Mouse (Mus musculus) gastrocnemius, adult 18-20 months (tissue): ENCODE measurements around the gene Ecsit. TPM values are rescaled to one million over a fixed set of nuclear protein-coding genes. Genes with fewer than 3 reads are reported as not detected.
A peak's percentile ranks its signal among the peaks of the same experiment; 100 is the strongest.

Experiments used
- DNase-seq: peaks from one replicate; pipeline ENCODE4 v3.0.0; 2021; ENCODE audit warnings: low spot score
- long read RNA-seq, 2 experiments: library from polyadenylated mRNA; stranded (forward); transcript quantifications; one replicate each; pipeline ENCODE4 v2.0.0; 2021
- total RNA-seq, 2 experiments: library from RNA; stranded (reverse); gene quantifications; 2 replicates each; pipeline ENCODE4 v1.2.3; 2021

Ecsit gene
- total RNA-seq, result 10 to 100 TPM; 89.2 to 92.1 TPM
- long read RNA-seq, experiment 1, transcript Ecsit-204 (9 exons, 1,676 nt), result major isoform, 46 of 125 reads
- long read RNA-seq, experiment 1, transcript Ecsit-201 (9 exons, 1,673 nt), result minor isoform, 43 of 125 reads
- long read RNA-seq, experiment 1, partial matches to known transcripts, result 0 of 125 reads
- long read RNA-seq, experiment 1, other reads (novel, unspliced or antisense), result 34 of 125 reads
- long read RNA-seq, experiment 2, transcript Ecsit-204 (9 exons, 1,676 nt), result major isoform, 28 of 91 reads
- long read RNA-seq, experiment 2, transcript Ecsit-201 (9 exons, 1,673 nt), result minor isoform, 20 of 91 reads
- long read RNA-seq, experiment 2, partial matches to known transcripts, result 23 of 91 reads
- long read RNA-seq, experiment 2, other reads (novel, unspliced or antisense), result 19 of 91 reads

DNA sequence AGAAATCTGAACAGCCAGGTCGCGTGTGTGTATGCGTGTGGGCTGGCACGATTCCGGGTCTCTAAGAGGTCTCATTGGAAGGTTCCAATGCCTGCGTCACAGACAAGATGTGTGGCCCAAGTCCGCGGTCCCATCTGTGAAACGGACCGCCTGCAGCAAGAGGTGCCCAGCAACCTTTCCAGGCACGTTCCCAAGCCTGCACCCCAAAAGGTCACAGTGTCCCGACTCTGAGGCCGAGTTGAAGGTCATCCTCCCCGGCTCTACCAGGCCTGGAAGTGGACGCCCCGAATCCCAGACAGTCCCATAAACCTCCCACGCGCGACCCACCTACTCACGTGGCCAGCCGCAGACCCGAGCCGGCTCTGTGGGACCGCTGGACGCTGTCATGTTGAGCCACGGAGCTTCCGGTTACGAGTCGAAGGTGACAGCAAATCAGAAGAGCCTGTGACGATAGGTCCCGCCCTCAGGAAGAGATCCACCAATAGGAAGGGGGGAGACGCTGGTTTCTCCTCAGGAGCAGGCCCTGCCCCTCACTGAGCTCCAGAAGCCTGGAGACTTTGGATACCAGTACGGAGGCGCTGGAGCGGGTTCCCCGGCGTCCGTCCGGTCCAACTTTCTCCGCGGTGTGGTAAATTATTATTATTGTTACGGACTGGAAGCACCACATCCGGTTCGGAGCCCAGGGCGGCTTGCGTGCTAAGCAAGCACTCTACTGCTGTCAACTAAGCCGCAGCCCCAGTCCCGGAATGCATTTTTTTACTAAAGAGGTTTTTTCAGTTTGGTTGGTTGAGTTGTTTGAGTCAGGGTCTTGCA, at the start of gene Ecsit:
Gene Ecsit, minus strand, starts transcription at position 417 of the 813 bp plus-strand sequence.
- peak; percentile 97 for DNase-seq

GRCm38 (mm10) chr9:22134246-22134890, 49.1 kb upstream of the Ecsit start:
- DNase-seq, result no peak

DNA sequence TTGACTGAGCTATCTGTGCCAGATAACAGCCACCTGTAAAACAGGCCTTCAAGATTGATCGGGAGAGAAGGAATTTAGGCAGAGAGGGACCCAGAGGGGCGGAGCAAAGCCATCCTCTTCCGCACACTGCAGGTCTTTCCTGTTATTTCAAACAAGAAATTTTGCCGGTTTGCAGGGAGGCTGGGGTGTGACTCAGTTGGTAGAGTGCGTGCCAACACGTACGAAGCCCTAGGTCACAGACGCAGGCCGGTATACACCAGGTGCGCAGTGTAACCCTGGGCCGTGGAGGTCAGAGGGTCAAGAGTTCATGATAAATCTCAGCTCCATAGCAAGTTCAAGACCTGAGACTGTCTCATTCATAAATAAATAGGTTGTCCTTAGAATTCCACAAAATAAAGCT, 47.0 kb upstream of the Ecsit start:
- DNase-seq, result no peak

DNA sequence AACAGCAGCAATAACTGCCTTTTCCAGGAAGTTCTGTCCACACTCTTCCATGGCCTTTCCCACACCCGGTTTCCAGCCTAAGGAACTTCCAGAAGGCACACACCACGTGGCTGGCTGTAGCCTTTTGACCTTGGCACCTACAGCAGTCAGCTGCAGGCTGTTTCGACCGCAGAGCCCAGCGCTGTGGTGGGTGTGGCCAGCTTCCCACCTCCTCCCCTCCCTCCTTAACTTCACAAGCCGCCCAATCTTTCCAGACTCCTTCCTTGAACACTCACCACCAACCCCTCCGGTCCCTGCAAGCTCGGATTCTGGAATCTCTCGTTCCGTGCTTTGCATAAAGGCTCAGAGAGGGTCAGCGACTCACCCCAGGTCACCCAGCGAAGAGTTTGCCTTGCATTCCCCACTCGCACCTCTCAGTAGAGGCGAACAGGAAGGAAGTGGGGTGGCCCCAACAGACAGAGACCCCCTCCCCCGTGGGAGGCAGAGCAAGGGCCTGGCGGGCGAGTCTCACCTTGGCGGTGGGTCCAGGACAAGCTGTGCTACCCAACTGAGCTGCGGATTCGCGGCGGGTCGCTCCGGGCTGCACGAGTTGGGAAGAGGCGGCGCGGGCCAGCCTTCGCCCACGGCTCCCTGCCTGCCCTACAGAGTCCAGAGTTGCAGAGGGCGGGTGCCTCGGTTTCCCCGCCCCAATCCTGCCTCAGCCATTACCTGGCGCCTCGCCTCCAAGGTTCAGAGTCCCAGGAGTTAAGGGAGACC, 46.2 kb upstream of the Ecsit start:
- DNase-seq, result no peak

DNA sequence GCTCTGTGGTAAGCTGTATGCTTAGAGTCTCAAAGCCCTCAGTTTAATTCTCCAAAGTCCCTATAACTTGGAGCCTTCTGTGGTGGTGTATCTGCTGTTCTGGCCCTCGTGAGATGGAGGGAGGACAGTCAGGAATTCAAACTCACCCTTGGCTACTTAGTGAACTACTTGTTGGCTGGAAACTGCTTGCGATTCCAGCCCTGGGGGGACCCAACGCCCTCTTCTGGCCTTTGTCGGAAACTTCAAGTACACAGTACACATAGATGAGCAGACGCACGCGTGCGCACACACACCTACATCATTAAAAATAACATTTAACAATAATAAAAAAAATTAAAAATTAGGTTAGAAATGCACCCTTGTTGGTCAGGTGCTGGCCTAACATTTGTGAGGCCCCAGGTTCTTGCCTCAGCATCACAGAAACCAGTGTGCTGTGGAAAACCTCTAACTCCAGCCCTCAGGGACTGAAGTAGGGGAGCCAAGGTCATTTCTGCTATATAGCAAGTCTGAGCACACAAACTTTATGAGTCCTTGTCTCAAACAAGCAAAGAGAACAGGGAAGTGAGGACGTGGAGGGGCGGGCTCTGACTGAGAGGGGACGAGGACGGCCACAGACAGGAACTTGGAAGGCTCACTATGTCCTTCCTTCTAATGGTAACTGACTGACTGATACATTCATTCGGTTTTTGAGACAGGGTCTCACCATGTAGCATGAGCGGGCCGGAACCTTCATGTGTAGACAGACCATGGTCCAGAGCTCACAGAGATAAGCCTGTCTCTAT, 40.2 kb upstream of the Ecsit start:
- no peak for DNase-seq

DNA sequence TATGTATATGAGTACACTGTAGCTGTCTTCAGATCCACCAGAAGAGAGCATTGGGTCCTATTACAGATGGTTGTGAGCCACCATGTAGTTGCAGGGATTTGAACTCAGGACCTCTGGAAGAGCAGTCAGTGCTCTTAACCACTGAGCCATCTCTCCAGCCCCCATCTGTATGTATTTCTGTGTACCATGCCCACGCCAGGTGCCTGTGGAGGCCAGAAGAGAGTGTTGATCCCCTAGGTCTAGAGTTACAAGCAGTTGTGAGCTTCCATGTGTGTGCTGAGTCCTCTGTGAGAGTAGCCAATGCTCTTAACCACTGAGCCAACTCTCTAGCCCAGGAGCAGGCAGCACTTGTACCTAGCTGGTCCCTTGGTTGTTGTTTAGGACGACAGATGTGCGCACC, 38.9 kb upstream of the Ecsit start:
- DNase-seq, result no peak

DNA sequence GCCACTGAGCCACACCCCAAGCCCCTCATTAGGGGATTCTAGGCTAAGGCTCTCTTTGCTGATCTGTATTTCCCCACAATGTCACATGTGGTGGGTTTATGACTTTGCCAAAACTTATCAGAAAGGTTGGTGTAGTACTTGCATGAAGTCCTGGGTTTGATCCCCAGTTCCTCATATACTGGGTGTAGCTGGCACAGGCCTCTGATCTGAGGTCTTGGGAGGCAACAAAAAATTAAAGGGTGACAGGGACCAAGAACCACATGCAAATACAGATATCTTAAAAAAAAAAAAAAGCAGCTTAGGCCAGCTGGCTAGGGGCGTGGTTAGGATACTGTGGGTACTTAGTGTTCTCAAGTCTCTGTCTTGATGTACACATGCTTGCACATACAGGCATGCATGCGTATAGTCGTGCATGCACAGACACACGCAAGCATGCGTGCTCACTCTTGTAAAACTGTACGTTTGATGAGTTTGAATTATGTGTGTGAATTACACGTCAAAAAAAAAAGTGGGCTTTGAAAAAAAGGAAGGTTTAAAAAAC, 37.9 kb upstream of the Ecsit start:
- DNase-seq, result no peak

DNA sequence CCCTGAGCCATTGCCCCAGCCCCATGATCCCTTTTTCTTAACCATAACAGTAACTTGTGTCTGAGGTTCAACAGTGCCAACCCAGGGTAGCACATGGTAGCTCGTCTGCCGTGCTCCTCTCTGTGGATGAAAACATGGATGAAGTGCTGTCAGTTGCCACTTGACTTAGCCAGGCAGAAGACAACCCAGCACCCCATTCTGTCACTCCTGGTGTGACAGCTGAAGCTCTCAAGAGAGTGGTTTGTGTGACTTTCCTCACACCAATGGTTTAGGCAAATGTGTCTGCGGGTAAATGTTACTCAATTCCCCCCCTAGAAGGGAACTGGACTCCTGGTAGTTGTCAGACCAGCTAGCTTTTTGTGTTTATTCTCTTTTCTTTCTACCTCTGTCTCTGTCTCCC, 36.8 kb upstream of the Ecsit start:
- no peak for DNase-seq

- no peak for DNase-seq
Observed at GRCm38 (mm10) chr9:22121545-22121944, 36.3 kb upstream of the Ecsit start.

GRCm38 (mm10) chr9:22119543-22119942, 34.3 kb upstream of the Ecsit start:
- no peak for DNase-seq

DNA sequence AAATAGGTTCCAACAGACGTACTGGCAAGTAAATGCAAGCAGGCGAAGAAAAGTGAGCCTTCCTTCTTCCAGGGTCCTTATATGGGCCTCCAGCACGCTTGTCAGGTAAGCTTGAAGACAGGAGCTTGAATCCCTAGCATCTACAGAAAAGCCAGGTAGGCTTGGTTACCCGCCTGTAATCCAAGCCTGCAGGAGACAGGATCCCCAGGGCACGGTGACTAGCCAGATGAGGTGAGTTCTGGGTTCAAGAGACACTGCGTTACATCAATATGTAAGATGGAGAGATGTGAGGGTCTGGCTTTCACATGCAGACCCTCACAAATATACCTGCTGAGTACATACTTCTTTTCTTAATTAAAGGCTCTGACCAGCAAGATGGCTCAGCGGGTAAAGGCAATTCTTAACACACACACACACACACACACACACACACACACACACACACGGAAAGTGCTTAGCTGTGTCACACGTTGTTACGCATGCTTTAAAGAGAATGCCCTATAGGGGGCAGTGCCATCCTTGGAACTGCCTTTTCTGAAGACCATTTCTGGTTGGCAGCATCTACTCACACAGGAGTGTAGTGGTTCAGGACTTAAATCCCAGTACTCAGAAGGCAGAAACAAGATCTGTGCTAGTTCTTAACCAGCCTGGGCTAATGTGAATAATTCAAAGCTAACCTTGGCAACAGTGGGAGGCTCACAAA, 32.7 kb upstream of the Ecsit start:
- DNase-seq, result peak; percentile 30

DNA sequence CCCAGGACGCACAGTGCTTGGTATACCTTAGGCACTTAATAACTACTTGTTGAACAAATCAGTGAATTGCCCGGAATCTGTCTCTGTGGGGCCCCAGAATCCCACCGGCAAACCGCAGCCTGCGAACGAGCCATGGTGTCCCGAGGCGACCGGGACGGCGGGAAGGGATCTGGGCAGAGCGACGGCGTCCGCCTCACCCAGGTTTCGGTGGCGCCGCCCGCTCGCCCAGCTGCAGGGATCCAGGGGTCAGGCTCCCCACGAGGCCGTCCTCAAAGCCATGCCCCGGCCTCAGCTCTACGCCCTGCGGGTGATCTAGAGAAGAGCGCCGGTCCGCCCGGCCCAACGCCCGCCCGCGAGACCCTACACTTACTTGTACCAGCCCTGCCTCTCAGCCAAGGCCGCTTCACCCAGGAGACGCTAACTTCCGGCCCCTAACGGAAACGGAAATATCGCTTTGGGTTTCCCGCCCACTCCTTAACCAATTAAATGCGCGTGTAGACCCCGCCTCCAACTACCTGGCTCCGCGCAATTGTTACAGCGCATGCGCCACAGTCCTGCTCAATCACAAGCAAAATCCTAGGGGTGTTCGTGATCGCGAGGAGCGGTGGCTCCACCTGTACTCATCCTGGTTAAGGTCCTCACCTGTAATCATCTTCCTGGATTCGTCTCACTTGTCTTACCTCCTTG, 31.6 kb upstream of the Ecsit start, which contains the start of gene Elof1:
Gene Elof1, minus strand, starts transcription at position 433 of the 687 bp plus-strand sequence.
- DNase-seq, result peak; percentile 94

GRCm38 (mm10) chr9:22116086-22116485, 30.8 kb upstream of the Ecsit start:
- DNase-seq, result no peak

DNA sequence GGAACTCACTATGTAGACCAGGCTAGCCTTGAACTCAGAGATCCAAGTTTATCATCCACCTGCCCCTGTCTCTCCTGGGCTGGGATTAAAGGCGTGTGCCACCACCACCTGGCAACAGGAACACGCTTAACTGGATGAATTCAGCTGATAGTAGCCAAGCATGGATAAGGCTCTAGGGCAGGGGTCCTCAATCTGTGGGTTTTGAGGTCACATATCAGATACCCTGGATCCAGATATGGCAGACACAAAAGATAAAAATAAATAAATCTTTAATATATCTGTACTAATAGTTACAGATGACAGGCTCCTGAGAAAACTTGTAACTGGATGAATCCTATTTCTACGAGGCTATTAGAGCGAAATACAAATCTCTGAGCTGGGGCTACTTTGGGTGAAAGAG, 30.4 kb upstream of the Ecsit start:
- DNase-seq, result no peak

- no peak for DNase-seq
Observed at GRCm38 (mm10) chr9:22108194-22108593, 23.0 kb upstream of the Ecsit start.

- DNase-seq, result no peak
Observed at GRCm38 (mm10) chr9:22099922-22100321, 14.7 kb upstream of the Ecsit start.

- no peak for DNase-seq
Observed at GRCm38 (mm10) chr9:22098993-22099696, 13.9 kb upstream of the Ecsit start, which contains the start of gene Cnn1. Cnn1 (plus strand) TSS chr9:22099216.

GRCm38 (mm10) chr9:22095854-22096307, 10.6 kb upstream of the Ecsit start:
- peak; percentile 83 for DNase-seq
